Mouse (Mus musculus): ENCODE measurements around the gene Traip. TPM values are rescaled to one million over a fixed set of nuclear protein-coding genes. Genes with fewer than 3 reads are reported as not detected.

Gene Traip
- total and polyA plus RNA-seq, 2 experiments = 0.18 to 0.21 TPM

GRCm38 (mm10) chr9:107926920-107927420, 23.0 kb upstream of the Traip start:
- Histone ChIP-seq H3K36me3 (ENCODE audit: control insufficient read depth, insufficient read depth, low read length) (no peaks in the 10 kb centered on the region), H3K9ac (ENCODE audit: low read depth, low read length) (no peak overlapping the region), H3K4me1 (ENCODE audit: control insufficient read depth, insufficient read depth, low read length) (no peaks in the 10 kb centered on the region), H3K79me2 (ENCODE audit: control insufficient read depth, insufficient read depth, low read length) (no peaks in the 10 kb centered on the region), H3K27me3 (ENCODE audit: control insufficient read depth, insufficient read depth, low read length) (no peaks in the 10 kb centered on the region), H3K4me3 (ENCODE audit: insufficient read depth, low read depth, low read length) (no peak overlapping the region), H3K27ac (replicated peaks; ENCODE audit: insufficient read depth, low read depth, low read length) (no peak overlapping the region)
- 46% methylated on average over 9 of the region's 9 CpGs for WGBS
- no peak for DNase-seq (ENCODE audit: extremely low read depth, low read depth, low spot score)
- TF ChIP-seq CTCF (IDR thresholded peaks at IDR 0.05; ENCODE audit: low read depth, low read length) = no peak
- TF ChIP-seq POLR2A (IDR thresholded peaks at IDR 0.05; ENCODE audit: extremely low read depth, insufficient read depth, low read length) = no peak

DNA sequence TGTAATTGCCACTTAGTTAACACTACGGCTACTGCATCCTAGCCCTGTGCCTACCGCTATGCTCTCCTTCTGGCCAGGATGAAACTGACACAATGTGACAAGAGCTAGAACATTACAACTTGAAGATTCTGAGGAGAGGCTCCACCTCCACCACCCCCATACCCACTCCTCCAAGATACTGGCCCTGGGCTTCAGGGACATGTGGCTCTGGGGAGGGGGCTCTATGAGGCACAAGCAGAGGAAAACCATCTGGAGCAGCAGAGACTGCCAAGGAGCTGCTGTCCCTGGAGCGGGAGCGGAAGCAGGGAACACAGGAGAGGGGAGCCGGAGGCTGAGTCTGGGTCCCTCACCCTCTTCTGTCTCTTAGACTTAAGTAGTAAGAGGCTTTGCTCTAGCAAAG, 22.2 kb upstream of the Traip start:
- no peak for TF ChIP-seq CTCF (IDR thresholded peaks at IDR 0.05; ENCODE audit: low read depth, low read length)
- TF ChIP-seq POLR2A (IDR thresholded peaks at IDR 0.05; ENCODE audit: extremely low read depth, insufficient read depth, low read length) = no peak
- H3K27me3 ChIP-seq (ENCODE audit: control insufficient read depth, insufficient read depth, low read length) = no peaks in the 10 kb centered on the region

GRCm38 (mm10) chr9:107928169-107928568, 21.8 kb upstream of the Traip start, which contains the start of gene Actl11:
Actl11 (plus strand) TSS chr9:107928469.
- TF ChIP-seq CTCF (IDR thresholded peaks at IDR 0.05; ENCODE audit: low read depth, low read length) (no peak), POLR2A (IDR thresholded peaks at IDR 0.05; ENCODE audit: extremely low read depth, insufficient read depth, low read length) (no peak)
- 72% methylated on average over 3 of the region's 3 CpGs for WGBS
- no peak within 1 kb of the TSS for H3K4me3 ChIP-seq (ENCODE audit: insufficient read depth, low read depth, low read length)
- no peaks in the 10 kb centered on the region for H3K4me1 ChIP-seq (ENCODE audit: control insufficient read depth, insufficient read depth, low read length)
- H3K27me3 ChIP-seq (ENCODE audit: control insufficient read depth, insufficient read depth, low read length) = no peaks in the 10 kb centered on the region
- no peak for DNase-seq (ENCODE audit: extremely low read depth, low read depth, low spot score)
- no peak within 1 kb of the TSS for H3K9ac ChIP-seq (ENCODE audit: low read depth, low read length)
- H3K36me3 ChIP-seq (ENCODE audit: control insufficient read depth, insufficient read depth, low read length) = no peaks in the 10 kb centered on the region
- H3K27ac ChIP-seq (replicated peaks; ENCODE audit: insufficient read depth, low read depth, low read length) = no peak within 1 kb of the TSS
- H3K79me2 ChIP-seq (ENCODE audit: control insufficient read depth, insufficient read depth, low read length) = no peaks in the 10 kb centered on the region

More for the DNA sequence above, 22.2 kb upstream of the Traip start:
- no peak overlapping the region for H3K4me3 ChIP-seq (ENCODE audit: insufficient read depth, low read depth, low read length)
- H3K9ac ChIP-seq (ENCODE audit: low read depth, low read length) = no peak overlapping the region
- no peaks in the 10 kb centered on the region for H3K36me3 ChIP-seq (ENCODE audit: control insufficient read depth, insufficient read depth, low read length)
- DNase-seq (ENCODE audit: extremely low read depth, low read depth, low spot score) = no peak
- WGBS = 89% methylated on average over 5 of the region's 5 CpGs
- no peak overlapping the region for H3K27ac ChIP-seq (replicated peaks; ENCODE audit: insufficient read depth, low read depth, low read length)
- H3K79me2 ChIP-seq (ENCODE audit: control insufficient read depth, insufficient read depth, low read length) = no peaks in the 10 kb centered on the region
- H3K4me1 ChIP-seq (ENCODE audit: control insufficient read depth, insufficient read depth, low read length) = no peaks in the 10 kb centered on the region

DNA sequence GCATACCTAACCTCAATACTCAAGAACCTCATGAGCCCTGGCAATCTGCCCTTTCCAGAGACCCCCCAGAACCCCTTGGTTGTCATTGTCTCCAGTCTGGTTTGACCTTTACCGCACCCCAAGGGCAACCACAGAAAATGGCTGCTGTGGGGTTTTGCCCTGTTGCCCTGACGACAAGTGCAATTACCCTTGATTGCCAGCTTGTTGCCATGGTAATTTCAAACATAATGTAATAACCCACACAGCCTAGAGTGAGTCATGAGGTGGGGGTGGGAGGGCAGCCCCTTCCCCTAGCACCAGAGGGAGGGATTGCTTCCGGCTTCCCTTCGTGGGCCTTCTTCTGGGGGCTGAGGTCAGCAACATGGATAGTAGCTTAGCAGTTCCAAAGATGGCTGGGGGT, 17.7 kb upstream of the Traip start:
- H3K27me3 ChIP-seq (ENCODE audit: control insufficient read depth, insufficient read depth, low read length) = peaks cover 13% of the 10 kb centered on the region
- no peak overlapping the region for H3K27ac ChIP-seq (replicated peaks; ENCODE audit: insufficient read depth, low read depth, low read length)
- H3K36me3 ChIP-seq (ENCODE audit: control insufficient read depth, insufficient read depth, low read length) = no peaks in the 10 kb centered on the region
- no peak overlapping the region for H3K9ac ChIP-seq (ENCODE audit: low read depth, low read length)
- 89% methylated on average over 4 of the region's 4 CpGs for WGBS
- H3K4me3 ChIP-seq (ENCODE audit: insufficient read depth, low read depth, low read length) = no peak overlapping the region
- H3K79me2 ChIP-seq (ENCODE audit: control insufficient read depth, insufficient read depth, low read length) = no peaks in the 10 kb centered on the region
- H3K4me1 ChIP-seq (ENCODE audit: control insufficient read depth, insufficient read depth, low read length) = 0 out of 2 replicates have a peak, but pooled peaks cover 3% of the 10 kb centered on the region
- no peak for DNase-seq (ENCODE audit: extremely low read depth, low read depth, low spot score)
- TF ChIP-seq CTCF (IDR thresholded peaks at IDR 0.05; ENCODE audit: low read depth, low read length) = no peak
- no peak for TF ChIP-seq POLR2A (IDR thresholded peaks at IDR 0.05; ENCODE audit: extremely low read depth, insufficient read depth, low read length)

DNA sequence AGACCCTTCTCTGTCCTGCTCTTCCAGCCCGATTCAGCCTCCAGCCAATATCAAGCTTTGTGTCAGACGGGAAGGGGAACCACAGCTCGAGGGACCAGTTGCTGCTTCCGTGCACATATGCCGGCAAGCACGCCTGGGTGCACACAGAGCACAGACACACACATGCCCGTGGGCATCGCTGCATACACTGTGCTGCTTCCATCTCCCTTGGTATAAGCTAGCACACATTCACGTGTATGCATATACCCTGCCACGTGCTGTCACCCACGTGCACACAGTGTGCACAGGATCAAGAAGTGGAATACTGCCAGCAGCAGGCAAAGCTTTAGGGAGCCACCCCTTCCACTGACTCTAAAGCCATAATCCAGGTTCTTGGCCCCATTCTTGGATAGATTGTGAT, 15.8 kb upstream of the Traip start:
- H3K27ac ChIP-seq (replicated peaks; ENCODE audit: insufficient read depth, low read depth, low read length) = no peak overlapping the region
- 0 out of 2 replicates have a peak, but pooled peaks cover 3% of the 10 kb centered on the region for H3K4me1 ChIP-seq (ENCODE audit: control insufficient read depth, insufficient read depth, low read length)
- peaks cover 16% of the 10 kb centered on the region for H3K27me3 ChIP-seq (ENCODE audit: control insufficient read depth, insufficient read depth, low read length)
- no peak overlapping the region for H3K4me3 ChIP-seq (ENCODE audit: insufficient read depth, low read depth, low read length)
- H3K36me3 ChIP-seq (ENCODE audit: control insufficient read depth, insufficient read depth, low read length) = no peaks in the 10 kb centered on the region
- no peak overlapping the region for H3K9ac ChIP-seq (ENCODE audit: low read depth, low read length)
- no peaks in the 10 kb centered on the region for H3K79me2 ChIP-seq (ENCODE audit: control insufficient read depth, insufficient read depth, low read length)
- WGBS = 83% methylated on average over 11 of the region's 11 CpGs
- TF ChIP-seq POLR2A (IDR thresholded peaks at IDR 0.05; ENCODE audit: extremely low read depth, insufficient read depth, low read length) = no peak
- TF ChIP-seq CTCF (IDR thresholded peaks at IDR 0.05; ENCODE audit: low read depth, low read length) = no peak
- no peak for DNase-seq (ENCODE audit: extremely low read depth, low read depth, low spot score)

DNA sequence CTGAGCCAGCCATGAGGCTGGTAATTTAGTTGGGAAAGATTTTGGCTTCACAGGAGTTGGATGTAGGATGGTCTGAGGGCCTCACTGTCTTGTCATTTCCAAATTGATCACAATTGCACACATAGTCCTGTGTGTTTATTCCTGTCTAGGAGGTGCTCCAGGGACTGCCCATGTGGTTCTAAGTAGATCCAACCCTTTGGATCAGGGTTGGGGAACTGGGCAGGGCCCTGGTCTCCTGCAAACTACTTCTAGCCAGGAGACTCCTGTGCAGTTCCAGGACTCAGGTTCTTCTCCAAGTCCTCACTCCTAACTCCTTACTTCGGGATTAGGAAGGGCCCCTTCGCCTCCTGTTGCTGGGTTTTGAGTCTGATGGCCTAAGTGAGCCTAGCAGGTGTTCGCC, 14.6 kb upstream of the Traip start, which contains the start of gene Camkv:
Camkv (plus strand) TSS at position 301 of the 400 bp plus-strand sequence.
- TF ChIP-seq CTCF (IDR thresholded peaks at IDR 0.05; ENCODE audit: low read depth, low read length) = no peak
- TF ChIP-seq POLR2A (IDR thresholded peaks at IDR 0.05; ENCODE audit: extremely low read depth, insufficient read depth, low read length) = no peak
- Histone ChIP-seq H3K79me2 (ENCODE audit: control insufficient read depth, insufficient read depth, low read length) (no peaks in the 10 kb centered on the region), H3K27ac (replicated peaks; ENCODE audit: insufficient read depth, low read depth, low read length) (no peak within 1 kb of the TSS), H3K4me3 (ENCODE audit: insufficient read depth, low read depth, low read length) (no peak within 1 kb of the TSS), H3K27me3 (ENCODE audit: control insufficient read depth, insufficient read depth, low read length) (peaks cover 16% of the 10 kb centered on the region), H3K9ac (ENCODE audit: low read depth, low read length) (0 out of 2 replicates have a peak within 1 kb of the TSS, but pooled peaks have one; percentile 21), H3K36me3 (ENCODE audit: control insufficient read depth, insufficient read depth, low read length) (no peaks in the 10 kb centered on the region), H3K4me1 (ENCODE audit: control insufficient read depth, insufficient read depth, low read length) (0 out of 2 replicates have a peak, but pooled peaks cover 3% of the 10 kb centered on the region)
- no peak for DNase-seq (ENCODE audit: extremely low read depth, low read depth, low spot score)
- WGBS = 59% methylated on average over 3 of the region's 3 CpGs

Data from liver, adult 2 months (tissue).